Mouse (Mus musculus): ENCODE data around the gene Asb2.

GRCm38 (mm10) chr12:103389348-103389727, 33.5 kb upstream of the Asb2 start:
- TF ChIP-seq POLR2A (IDR thresholded peaks at IDR 0.05; ENCODE audit: borderline replicate concordance, extremely low read depth, insufficient read depth, insufficient read length, poor library complexity, severe bottlenecking) (no peak), CTCF (IDR thresholded peaks at IDR 0.05; ENCODE audit: borderline replicate concordance, extremely low read depth, insufficient read depth, insufficient read length) (no peak)
